Mouse (Mus musculus) stomach, embryonic 16.5 days (tissue): Measurements from ENCODE around the gene Elovl6. TPM values are rescaled to one million over a fixed set of nuclear protein-coding genes. Genes with fewer than 3 reads are reported as not detected.
A peak's percentile ranks its signal among the peaks of the same experiment; 100 is the strongest.

Source experiments
- ATAC-seq: fragments of 200-750 bp; cut with Nextera tagmentation; 2 replicates; pipeline ENCODE4 v1.8.0; 2017; ENCODE audit warnings: moderate number of reproducible peaks, moderate TSS enrichment; ENCODE audit not compliant: insufficient read depth, low FRiP score
- H3K27ac ChIP-seq: fragments of 300-500 bp; sonication (generic); 2 replicates; pipeline ENCODE4 v1.5.1; 2014; ENCODE audit warnings: low read length
- H3K27me3 ChIP-seq: fragments of 300-500 bp; sonication (generic); 2 replicates; pipeline ENCODE4 v1.6.1; 2014; ENCODE audit warnings: low read length, control low read depth, mixed read lengths; ENCODE audit not compliant: control insufficient read depth, insufficient read depth
- H3K36me3 ChIP-seq: fragments of 300-500 bp; sonication (generic); 2 replicates; pipeline ENCODE4 v1.6.1; 2014; ENCODE audit warnings: low read length; ENCODE audit not compliant: control insufficient read depth, insufficient read depth
- H3K4me1 ChIP-seq: fragments of 300-500 bp; sonication (generic); 2 replicates; pipeline ENCODE4 v1.6.1; 2014; ENCODE audit warnings: low read length, control low read depth, mixed read lengths; ENCODE audit not compliant: control insufficient read depth, insufficient read depth
- H3K4me2 ChIP-seq: fragments of 300-500 bp; sonication (generic); 2 replicates; pipeline ENCODE4 v1.6.1; 2014; ENCODE audit warnings: low read depth, low read length, mixed read lengths
- H3K4me3 ChIP-seq: fragments of 300-500 bp; sonication (generic); replicated peaks from 2 replicates; pipeline ENCODE4 v1.5.1; 2014; ENCODE audit warnings: mild to moderate bottlenecking, low read length
- H3K9ac ChIP-seq: fragments of 300-500 bp; sonication (generic); 2 replicates; pipeline ENCODE4 v1.6.1; 2014; ENCODE audit warnings: low read length
- H3K9me3 ChIP-seq: fragments of 300-500 bp; sonication (generic); replicated peaks from 2 replicates; pipeline ENCODE4 v1.6.1; 2016; ENCODE audit warnings: low read length, control low read depth; ENCODE audit not compliant: control insufficient read depth
- WGBS: fragments of 180-500 bp; shearing (Covaris S2); extraction: QIAGEN DNeasy Blood & Tissue Kit; methylation state at CpG from one replicate; pipeline ENCODE4 v1.1.7; 2014; 5-methylcytosine and 5-hydroxymethylcytosine counted together
- polyA plus RNA-seq: library from polyadenylated mRNA; unstranded; fragments of >200 nt; fragmentation: Nextera tagmentation; extraction: Ambion mirVana; gene quantifications from 2 replicates; pipeline ENCODE4 v1.2.1, GENCODE M21; 2015

The Elovl6 gene
- polyA plus RNA-seq, 1 experiment from 2014 or later, result 27.5 TPM

GRCm38 (mm10) chr3:129578741-129579475 lies 46.8 kb downstream of the Elovl6 start:
- WGBS, result 92% methylated on average over 11 of the region's 11 CpGs
- no peak overlapping the region for H3K4me2 ChIP-seq
- no peak overlapping the region for H3K4me3 ChIP-seq
- H3K9me3 ChIP-seq, result peaks cover 8% of the 10 kb centered on the region; the same call in 1 of the 2 replicates
- H3K4me1 ChIP-seq, result no peaks in the 10 kb centered on the region
- 0 out of 2 replicates have a peak, but pooled peaks cover 3% of the 10 kb centered on the region for H3K36me3 ChIP-seq
- no peak overlapping the region for H3K27ac ChIP-seq
- ATAC-seq, result no peak
- no peaks in the 10 kb centered on the region for H3K27me3 ChIP-seq
- H3K9ac ChIP-seq, result no peak overlapping the region

GRCm38 (mm10) chr3:129581024-129581423 lies 48.9 kb downstream of the Elovl6 start:
- 77% methylated on average over 3 of the region's 3 CpGs for whole genome bisulfite sequencing
- H3K4me3 ChIP-seq, result no peak overlapping the region
- H3K27ac ChIP-seq, result no peak overlapping the region
- peaks cover 7% of the 10 kb centered on the region; the same call in 1 of the 2 replicates for H3K9me3 ChIP-seq
- no peaks in the 10 kb centered on the region for H3K4me1 ChIP-seq
- 0 out of 2 replicates have a peak, but pooled peaks cover 3% of the 10 kb centered on the region for H3K36me3 ChIP-seq
- H3K27me3 ChIP-seq, result no peaks in the 10 kb centered on the region
- no peak for ATAC-seq
- H3K9ac ChIP-seq, result no peak overlapping the region
- no peak overlapping the region for H3K4me2 ChIP-seq

GRCm38 (mm10) chr3:129582449-129582848 lies 50.3 kb downstream of the Elovl6 start:
- H3K9me3 ChIP-seq, result no peaks in the 10 kb centered on the region
- no peaks in the 10 kb centered on the region for H3K27me3 ChIP-seq
- no peak overlapping the region for H3K27ac ChIP-seq
- 64% methylated on average over 4 of the region's 4 CpGs for WGBS
- no peak overlapping the region for H3K4me2 ChIP-seq
- no peak overlapping the region for H3K4me3 ChIP-seq
- H3K36me3 ChIP-seq, result no peaks in the 10 kb centered on the region
- ATAC-seq, result no peak
- H3K9ac ChIP-seq, result no peak overlapping the region
- no peaks in the 10 kb centered on the region for H3K4me1 ChIP-seq

- no peak overlapping the region for H3K27ac ChIP-seq
Measured at GRCm38 (mm10) chr3:129583290-129583689, 51.1 kb downstream of the Elovl6 start.

GRCm38 (mm10) chr3:129587916-129588315 lies 55.8 kb downstream of the Elovl6 start:
- Histone ChIP-seq H3K36me3 (no peaks in the 10 kb centered on the region), H3K4me2 (no peak overlapping the region), H3K27me3 (no peaks in the 10 kb centered on the region), H3K4me3 (no peak overlapping the region), H3K9ac (no peak overlapping the region), H3K9me3 (no peaks in the 10 kb centered on the region), H3K4me1 (peaks cover 9% of the 10 kb centered on the region; the same call in 1 of the 2 replicates), H3K27ac (no peak overlapping the region)
- ATAC-seq, result no peak; the same call in 1 of the 2 replicates
- 78% methylated on average over 8 of the region's 8 CpGs for WGBS

More at GRCm38 (mm10) chr3:129583290-129583689, 51.1 kb downstream of the Elovl6 start:
- ATAC-seq, result no peak
- Histone ChIP-seq H3K27me3 (no peaks in the 10 kb centered on the region), H3K9ac (no peak overlapping the region), H3K9me3 (no peaks in the 10 kb centered on the region), H3K4me1 (0 out of 2 replicates have a peak, but pooled peaks cover 4% of the 10 kb centered on the region), H3K4me3 (no peak overlapping the region), H3K36me3 (no peaks in the 10 kb centered on the region), H3K4me2 (no peak overlapping the region)
- 76% methylated on average over 5 of the region's 5 CpGs for WGBS

- H3K27me3 ChIP-seq, result no peaks in the 10 kb centered on the region
- H3K4me3 ChIP-seq, result no peak overlapping the region
- no peak overlapping the region for H3K4me2 ChIP-seq
- 70% methylated on average over 3 of the region's 3 CpGs for WGBS
- H3K36me3 ChIP-seq, result no peaks in the 10 kb centered on the region
- H3K9me3 ChIP-seq, result no peaks in the 10 kb centered on the region
- peak; percentile 49; the same call in 1 of the 2 replicates for ATAC-seq
- H3K27ac ChIP-seq, result peak overlapping the region; percentile 25; the same call in 1 of the 2 replicates
- no peak overlapping the region for H3K9ac ChIP-seq
- H3K4me1 ChIP-seq, result peaks cover 9% of the 10 kb centered on the region; the same call in 1 of the 2 replicates
Measured at GRCm38 (mm10) chr3:129588753-129589152, 56.6 kb downstream of the Elovl6 start.

- no peak overlapping the region for H3K4me3 ChIP-seq
- WGBS, result 82% methylated on average over 10 of the region's 10 CpGs
- peaks cover 9% of the 10 kb centered on the region; the same call in 1 of the 2 replicates for H3K4me1 ChIP-seq
- no peak overlapping the region for H3K4me2 ChIP-seq
- H3K27me3 ChIP-seq, result no peaks in the 10 kb centered on the region
- H3K9ac ChIP-seq, result no peak overlapping the region
- H3K27ac ChIP-seq, result no peak overlapping the region
- no peaks in the 10 kb centered on the region for H3K9me3 ChIP-seq
- no peak for ATAC-seq
- H3K36me3 ChIP-seq, result no peaks in the 10 kb centered on the region
Measured at GRCm38 (mm10) chr3:129589705-129590104, 57.5 kb downstream of the Elovl6 start.

GRCm38 (mm10) chr3:129590548-129591226 lies 58.5 kb downstream of the Elovl6 start:
- WGBS, result 72% methylated on average over 17 of the region's 17 CpGs
- no peak for ATAC-seq
- no peak overlapping the region for H3K27ac ChIP-seq

GRCm38 (mm10) chr3:129591251-129591650 lies 59.1 kb downstream of the Elovl6 start:
- 71% methylated on average over 9 of the region's 9 CpGs for WGBS
- H3K4me1 ChIP-seq, result peaks cover 9% of the 10 kb centered on the region; the same call in 1 of the 2 replicates
- no peak for ATAC-seq
- no peak overlapping the region for H3K9ac ChIP-seq
- no peaks in the 10 kb centered on the region for H3K9me3 ChIP-seq
- no peak overlapping the region for H3K27ac ChIP-seq
- no peaks in the 10 kb centered on the region for H3K36me3 ChIP-seq
- no peak overlapping the region for H3K4me2 ChIP-seq
- no peak overlapping the region for H3K4me3 ChIP-seq
- H3K27me3 ChIP-seq, result no peaks in the 10 kb centered on the region

More at GRCm38 (mm10) chr3:129590548-129591226, 58.5 kb downstream of the Elovl6 start:
- Histone ChIP-seq H3K9ac (no peak overlapping the region), H3K36me3 (no peaks in the 10 kb centered on the region), H3K4me3 (no peak overlapping the region), H3K4me2 (no peak overlapping the region), H3K9me3 (no peaks in the 10 kb centered on the region), H3K27me3 (no peaks in the 10 kb centered on the region), H3K4me1 (peaks cover 9% of the 10 kb centered on the region; the same call in 1 of the 2 replicates)
